Mouse (Mus musculus) left cerebral cortex, postnatal 14 days (tissue): Measurements from ENCODE around the gene Bhlha15. TPM values are rescaled to one million over a fixed set of nuclear protein-coding genes. Genes with fewer than 3 reads are reported as not detected.

Experiments used
- DNase-seq, 2 experiments: peaks; one replicate each; pipeline ENCODE4 v3.0.0; 2021 to 2022; ENCODE audit warnings: low spot score in 2 of 2, mixed read lengths in 1 of 2
- intact Hi-C: fragments of 180-260 bp; cut with DNase I; formaldehyde crosslinking; loops from one replicate; pipeline ENCODE4 v1.15.1; 2025
- long read RNA-seq, 2 experiments: library from polyadenylated mRNA; stranded (forward); transcript quantifications; one replicate each; pipeline ENCODE4 v2.0.0; 2021
- total RNA-seq, 2 experiments: library from RNA; stranded (reverse); gene quantifications; 2 replicates each; pipeline ENCODE4 v1.2.3; 2021

The Bhlha15 gene
- under 1 TPM; 0.36 to 0.42 TPM for total RNA-seq
- long read RNA-seq, experiment 1, partial matches to known transcripts, result 0 of 1 reads
- long read RNA-seq, experiment 1, other reads (novel, unspliced or antisense), result 1 of 1 reads
- long read RNA-seq, experiment 2, result 0 reads

- no peak for DNase-seq
- intact Hi-C loops, result no loop called here
Observed at GRCm38 (mm10) chr5:144189950-144190583, at the start of gene Bhlha15. TSS of gene Bhlha15 (plus strand) at chr5:144190286.

- DNase-seq, result no peak
- intact Hi-C loops, result no loop called here
Observed at GRCm38 (mm10) chr5:144143531-144143930, 46.6 kb upstream of the Bhlha15 start.

- DNase-seq, result no peak
Observed at GRCm38 (mm10) chr5:144146898-144147297, 43.2 kb upstream of the Bhlha15 start.

GRCm38 (mm10) chr5:144149530-144149929 lies 40.6 kb upstream of the Bhlha15 start:
- no peak for DNase-seq
- intact Hi-C loops, result no loop called here

More at GRCm38 (mm10) chr5:144146898-144147297, 43.2 kb upstream of the Bhlha15 start:
- intact Hi-C loops, result no loop called here

- DNase-seq, result no peak
- intact Hi-C loops, result loop anchor here (5.0 kb wide), 1 partner anchor 49 kb away; the partner anchor contains the start of gene Lmtk2
Observed at GRCm38 (mm10) chr5:144151270-144151669, 38.8 kb upstream of the Bhlha15 start.

- peak; percentile 86 to 87 for DNase-seq
- intact Hi-C loops, result loop anchor here (1.0 to 5.0 kb wide), 2 partner anchors 52 to 114 kb away; partner anchors contain the start of gene Lmtk2
Observed at GRCm38 (mm10) chr5:144154528-144154927, 35.6 kb upstream of the Bhlha15 start.

GRCm38 (mm10) chr5:144158604-144159003 lies 31.5 kb upstream of the Bhlha15 start:
- intact Hi-C loops, result no loop called here
- DNase-seq, result peak; percentile 52 to 58

- intact Hi-C loops, result no loop called here
- no peak for DNase-seq
Observed at GRCm38 (mm10) chr5:144159137-144159536, 30.9 kb upstream of the Bhlha15 start.

GRCm38 (mm10) chr5:144162080-144162812 lies 27.8 kb upstream of the Bhlha15 start:
- DNase-seq, result no peak
- intact Hi-C loops, result no loop called here

- intact Hi-C loops, result no loop called here
- DNase-seq, result no peak
Observed at GRCm38 (mm10) chr5:144162813-144163517, 27.1 kb upstream of the Bhlha15 start.

- DNase-seq, result no peak
- intact Hi-C loops, result no loop called here
Observed at GRCm38 (mm10) chr5:144165756-144166155, 24.3 kb upstream of the Bhlha15 start.

GRCm38 (mm10) chr5:144169275-144169975 lies 20.7 kb upstream of the Bhlha15 start:
- intact Hi-C loops, result no loop called here
- no peak for DNase-seq

- intact Hi-C loops, result no loop called here
Observed at GRCm38 (mm10) chr5:144173648-144174047, 16.4 kb upstream of the Bhlha15 start.

GRCm38 (mm10) chr5:144178216-144178615 lies 11.9 kb upstream of the Bhlha15 start:
- no peak for DNase-seq
- intact Hi-C loops, result no loop called here

More at GRCm38 (mm10) chr5:144173648-144174047, 16.4 kb upstream of the Bhlha15 start:
- no peak for DNase-seq

GRCm38 (mm10) chr5:144181249-144181648 lies 8.8 kb upstream of the Bhlha15 start:
- DNase-seq, result no peak
- intact Hi-C loops, result no loop called here

- intact Hi-C loops, result no loop called here
- no peak for DNase-seq
Observed at GRCm38 (mm10) chr5:144182542-144183247, 7.4 kb upstream of the Bhlha15 start.

- DNase-seq, result no peak
- intact Hi-C loops, result no loop called here
Observed at GRCm38 (mm10) chr5:144183248-144183559, 6.9 kb upstream of the Bhlha15 start.

GRCm38 (mm10) chr5:144183647-144184335 lies 6.3 kb upstream of the Bhlha15 start:
- no peak for DNase-seq
- intact Hi-C loops, result no loop called here
